Mouse (Mus musculus) liver, postnatal 0 days (tissue): ENCODE measurements at regions not wholly inside any gene's neighbourhood (a gene's known extent, or its start where the extent isn't known, plus 50 kb on each side); places are given as distances from the start of the nearest gene placed in this dataset.

Experiments
- CTCF ChIP-seq: sonication (generic); IDR thresholded peaks from 2 replicates; pipeline ENCODE4 v1.5.1; 2016; ENCODE audit warnings: antibody characterized with exemption, low read depth
- EP300 ChIP-seq: IDR thresholded peaks from 2 replicates; pipeline ENCODE4 v1.6.1; 2016; ENCODE audit warnings: antibody characterized with exemption, low read depth, mild to moderate bottlenecking

DNA sequence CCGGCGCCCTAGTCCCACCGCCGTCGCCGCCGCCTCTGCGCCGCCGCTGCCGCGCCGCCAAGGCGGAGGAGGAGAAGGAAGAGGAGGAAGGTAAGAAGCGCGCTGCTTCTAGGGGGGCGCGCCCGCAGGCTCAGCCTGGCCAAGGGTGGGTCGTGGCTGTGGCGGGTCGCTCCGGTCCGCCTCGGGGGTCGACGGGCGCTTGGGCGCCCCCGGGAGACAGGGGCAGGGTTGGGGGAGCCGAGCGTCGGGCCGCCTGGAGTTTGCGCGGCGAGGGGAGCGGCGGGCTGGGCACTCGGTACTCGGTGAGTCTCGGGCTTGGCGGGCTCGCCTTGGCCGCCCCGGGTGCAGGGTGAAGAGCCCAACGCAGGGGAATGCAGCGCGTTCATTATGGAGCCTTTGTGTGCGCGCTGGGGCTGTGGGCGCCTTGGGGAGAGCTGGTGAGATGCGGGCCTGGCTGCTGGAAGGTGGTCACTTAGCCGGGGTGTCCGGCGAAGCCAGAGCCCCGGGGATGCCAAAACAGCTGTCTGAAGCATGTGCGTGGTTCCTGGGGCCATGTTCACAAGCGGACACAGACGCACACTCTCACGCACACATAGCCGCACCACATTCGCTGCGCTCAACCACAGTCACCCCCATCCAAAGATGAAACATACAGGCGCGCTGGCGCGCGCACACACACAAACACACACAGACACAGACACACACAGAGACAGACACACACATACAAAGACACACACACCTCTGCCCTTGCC is 63.9 kb upstream of the Frmpd3 start:
- no peak for TF ChIP-seq EP300
- no peak for TF ChIP-seq CTCF
